Mouse (Mus musculus) thymus, adult 2 months (tissue): ENCODE data around the gene Ppil3.

Experiments used
- CTCF ChIP-seq: fragments of 200-500 bp; IDR thresholded peaks from 2 replicates; pipeline ENCODE4 v1.5.1; 2012; ENCODE audit warnings: mild to moderate bottlenecking, control low read depth, low read length, moderate library complexity, borderline replicate concordance; ENCODE audit not compliant: control insufficient read depth, poor library complexity, insufficient read depth; ENCODE audit errors: extremely low read depth
- POLR2A ChIP-seq: fragments of 200-500 bp; IDR thresholded peaks from 2 replicates; pipeline ENCODE4 v1.6.1; 2012; ENCODE audit warnings: mild to moderate bottlenecking, low read length, control low read depth, moderate library complexity; ENCODE audit not compliant: control insufficient read depth, poor library complexity, insufficient read depth; ENCODE audit errors: extremely low read depth

DNA sequence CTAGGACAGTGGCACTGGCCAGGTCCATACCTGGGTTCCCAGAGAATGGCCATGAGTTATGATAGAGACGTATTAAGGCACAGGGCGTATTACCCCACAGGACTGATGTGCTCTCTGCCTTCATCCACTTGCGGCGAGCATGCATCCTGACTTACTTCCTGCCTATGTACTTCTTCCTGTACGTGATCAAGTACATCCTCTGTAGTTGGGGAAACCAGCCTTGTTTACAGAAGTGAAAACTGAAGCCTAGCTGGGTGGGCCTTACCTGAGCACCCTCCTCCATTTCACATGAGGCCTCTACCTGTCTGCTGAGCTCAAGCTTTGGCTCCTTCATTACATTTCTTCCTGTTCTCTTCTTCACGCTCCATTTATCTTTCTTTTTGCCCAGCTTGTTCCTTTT, 9.0 kb upstream of the Ppil3 start:
- TF ChIP-seq POLR2A (no peak), CTCF (no peak)
